Mouse (Mus musculus) heart, embryonic 15.5 days (tissue): ENCODE measurements at regions not wholly inside any gene's neighbourhood (a gene's known extent, or its start where the extent isn't known, plus 50 kb on each side); places are given as distances from the start of the nearest gene placed in this dataset.

Experiments
- ATAC-seq: fragments of 200-750 bp; cut with Nextera tagmentation; replicated peaks from 2 replicates; pipeline ENCODE4 v1.8.0; 2017; ENCODE audit warnings: low read depth, moderate TSS enrichment; ENCODE audit not compliant: insufficient number of reproducible peaks, insufficient read depth, low FRiP score
- H3K27ac ChIP-seq: fragments of 300-500 bp; sonication (generic); 2 replicates; pipeline ENCODE4 v1.5.1; 2015; ENCODE audit warnings: mild to moderate bottlenecking, inconsistent platforms
- H3K27me3 ChIP-seq: fragments of 300-500 bp; sonication (generic); 2 replicates; pipeline ENCODE4 v1.6.1; 2015; ENCODE audit warnings: inconsistent platforms
- H3K36me3 ChIP-seq: fragments of 300-500 bp; sonication (generic); 2 replicates; pipeline ENCODE4 v1.6.1; 2015; ENCODE audit warnings: mild to moderate bottlenecking, inconsistent platforms
- H3K4me1 ChIP-seq: fragments of 300-500 bp; sonication (generic); replicated peaks from 2 replicates; pipeline ENCODE4 v1.6.1; 2015; ENCODE audit warnings: inconsistent platforms
- H3K4me2 ChIP-seq: fragments of 300-500 bp; sonication (generic); 2 replicates; pipeline ENCODE4 v1.6.1; 2015; ENCODE audit warnings: inconsistent platforms, mild to moderate bottlenecking, moderate library complexity
- H3K4me3 ChIP-seq: fragments of 300-500 bp; sonication (generic); 2 replicates; pipeline ENCODE4 v1.5.1; 2015; ENCODE audit warnings: mild to moderate bottlenecking, inconsistent platforms
- H3K9ac ChIP-seq: fragments of 300-500 bp; sonication (generic); 2 replicates; pipeline ENCODE4 v1.6.1; 2015; ENCODE audit warnings: mild to moderate bottlenecking, inconsistent platforms
- H3K9me3 ChIP-seq: fragments of 300-500 bp; sonication (generic); replicated peaks from 2 replicates; pipeline ENCODE4 v1.6.1; 2016; ENCODE audit warnings: inconsistent platforms
- WGBS: fragments of 180-500 bp; shearing (Covaris S2); methylation state at CpG from one replicate; pipeline ENCODE4 v1.1.7; 2015; ENCODE audit warnings: mixed read lengths; 5-methylcytosine and 5-hydroxymethylcytosine counted together

GRCm38 (mm10) chr4:114721386-114721785 is 100.1 kb upstream of the Gm12830 start:
- Histone ChIP-seq H3K4me2 (no peak overlapping the region), H3K4me1 (no peaks in the 10 kb centered on the region), H3K27me3 (no peaks in the 10 kb centered on the region), H3K4me3 (no peak overlapping the region), H3K27ac (no peak overlapping the region), H3K36me3 (no peaks in the 10 kb centered on the region), H3K9ac (no peak overlapping the region), H3K9me3 (no peaks in the 10 kb centered on the region)
- 53% methylated on average over 2 of the region's 2 CpGs for WGBS
- no peak for ATAC-seq

GRCm38 (mm10) chr4:114728235-114729000 is 93.1 kb upstream of the Gm12830 start:
- Histone ChIP-seq H3K27me3 (0 out of 2 replicates have a peak, but pooled peaks cover 2% of the 10 kb centered on the region), H3K4me2 (no peak overlapping the region), H3K4me3 (no peak overlapping the region), H3K27ac (no peak overlapping the region), H3K9me3 (no peaks in the 10 kb centered on the region), H3K4me1 (no peaks in the 10 kb centered on the region), H3K9ac (no peak overlapping the region), H3K36me3 (no peaks in the 10 kb centered on the region)
- no peak for ATAC-seq
- 77% methylated on average over 11 of the region's 11 CpGs for WGBS

DNA sequence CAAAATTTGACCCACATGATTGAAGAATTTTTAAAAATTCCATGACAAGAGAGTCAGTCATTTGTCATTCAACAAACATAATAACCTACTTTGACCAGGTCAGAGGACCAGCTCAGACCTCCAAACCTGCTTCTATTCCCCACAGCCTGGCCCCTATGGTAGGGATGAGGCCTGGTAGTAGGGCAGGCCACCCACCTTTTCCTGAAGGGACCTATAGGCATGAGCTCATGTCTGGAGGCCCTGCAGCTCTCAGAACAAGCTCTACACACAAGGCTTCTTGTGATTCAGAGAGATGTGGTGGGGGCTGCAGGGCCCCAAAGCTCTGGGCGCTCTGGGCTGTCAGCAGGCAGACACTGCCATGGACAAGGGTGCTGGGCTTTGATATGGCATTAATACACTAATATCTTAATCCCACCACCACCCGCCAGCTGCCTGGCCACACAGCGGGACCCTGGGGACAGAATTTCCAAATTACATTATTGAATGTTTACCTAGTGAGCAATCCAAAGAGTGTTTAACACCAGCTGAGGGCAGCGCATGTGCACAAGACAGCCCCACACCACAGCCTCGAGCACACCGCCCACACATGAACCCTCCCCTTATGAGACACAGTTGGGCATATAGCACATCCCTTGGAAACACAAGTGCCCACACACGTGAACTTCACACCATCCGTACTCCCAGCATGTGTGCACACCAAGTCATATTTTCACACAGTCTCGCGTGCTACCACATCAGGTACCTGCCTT is 88.1 kb upstream of the Gm12830 start:
- WGBS, result 85% methylated on average over 10 of the region's 10 CpGs
- no peak for ATAC-seq
- no peak overlapping the region for H3K9ac ChIP-seq

DNA sequence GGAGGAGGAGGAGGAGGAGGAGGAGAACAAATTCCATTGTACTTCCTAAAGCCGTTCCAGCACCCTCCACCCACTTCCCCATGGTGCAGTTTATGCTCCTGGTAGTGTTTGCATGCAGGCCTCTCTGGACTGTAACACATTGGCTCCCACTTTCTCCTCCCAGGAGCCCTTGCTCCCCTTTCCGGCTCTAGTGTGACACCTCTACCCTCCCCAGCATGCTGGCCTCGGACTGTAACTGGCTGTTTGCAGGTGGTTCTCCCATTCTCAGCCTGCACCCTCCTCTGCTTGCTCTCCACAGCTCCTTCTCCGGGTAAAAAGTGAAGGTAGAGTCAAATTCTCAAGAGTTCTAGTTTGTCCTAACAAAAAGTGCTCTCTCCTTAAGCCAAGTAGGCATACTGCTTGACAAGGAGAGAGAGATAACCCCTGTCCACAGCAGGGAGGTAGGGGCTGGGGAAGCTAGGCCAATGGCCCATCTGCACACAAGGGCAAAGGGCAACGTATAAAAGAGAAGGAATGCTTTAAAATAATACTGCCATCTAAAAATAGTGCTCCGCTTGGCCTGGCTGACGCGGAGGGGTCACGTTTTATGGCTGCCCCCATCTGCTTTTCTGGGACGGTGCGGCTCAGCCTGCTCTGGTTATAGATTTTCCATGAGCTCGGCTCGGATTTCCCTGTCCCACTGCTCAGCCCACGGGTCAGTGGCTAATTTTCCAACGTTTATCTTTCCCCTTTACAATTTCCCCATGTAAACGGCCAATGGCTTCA is 82.4 kb upstream of the Gm12830 start:
- ATAC-seq, result no peak
- H3K4me1 ChIP-seq, result no peaks in the 10 kb centered on the region
- H3K36me3 ChIP-seq, result no peaks in the 10 kb centered on the region
- no peak overlapping the region for H3K9ac ChIP-seq
- no peaks in the 10 kb centered on the region for H3K27me3 ChIP-seq
- H3K4me3 ChIP-seq, result no peak overlapping the region
- H3K9me3 ChIP-seq, result no peaks in the 10 kb centered on the region
- no peak overlapping the region for H3K27ac ChIP-seq
- H3K4me2 ChIP-seq, result no peak overlapping the region
- 38% methylated on average over 16 of the region's 16 CpGs for WGBS

More for the DNA sequence above, 88.1 kb upstream of the Gm12830 start:
- Histone ChIP-seq H3K9me3 (no peaks in the 10 kb centered on the region), H3K27ac (no peak overlapping the region), H3K4me3 (no peak overlapping the region), H3K4me2 (no peak overlapping the region), H3K27me3 (0 out of 2 replicates have a peak, but pooled peaks cover 2% of the 10 kb centered on the region), H3K36me3 (no peaks in the 10 kb centered on the region), H3K4me1 (no peaks in the 10 kb centered on the region)

DNA sequence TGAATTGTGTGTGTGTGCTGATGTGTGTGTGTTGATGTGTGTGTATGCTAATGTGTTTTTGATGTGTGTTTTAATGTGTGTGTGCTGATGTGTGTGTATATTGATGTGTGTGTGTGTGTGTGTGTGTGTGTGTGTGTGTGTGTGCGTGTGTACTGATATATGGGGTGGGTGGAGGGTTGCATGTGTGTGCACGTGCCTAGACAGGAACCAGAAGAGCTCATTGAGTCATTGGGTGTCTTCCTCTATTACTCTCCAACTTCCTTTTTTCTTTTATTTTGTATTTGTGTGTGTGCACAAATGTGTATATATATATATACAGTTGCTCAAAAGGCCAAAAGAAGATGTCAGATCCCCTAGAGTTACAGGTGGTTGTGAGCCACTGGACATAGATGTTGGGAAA is 73.4 kb upstream of the Gm12830 start:
- no peak for ATAC-seq
- H3K27me3 ChIP-seq, result no peaks in the 10 kb centered on the region
- H3K9me3 ChIP-seq, result no peaks in the 10 kb centered on the region
- no peaks in the 10 kb centered on the region for H3K36me3 ChIP-seq
- H3K4me2 ChIP-seq, result no peak overlapping the region
- H3K9ac ChIP-seq, result no peak overlapping the region
- no peak overlapping the region for H3K4me3 ChIP-seq
- no peaks in the 10 kb centered on the region for H3K4me1 ChIP-seq
- WGBS, result 63% methylated on average over 2 of the region's 2 CpGs
- no peak overlapping the region for H3K27ac ChIP-seq

GRCm38 (mm10) chr4:114759837-114760236 is 61.7 kb upstream of the Gm12830 start:
- Histone ChIP-seq H3K9ac (no peak overlapping the region), H3K27ac (no peak overlapping the region)
- no peak for ATAC-seq

DNA sequence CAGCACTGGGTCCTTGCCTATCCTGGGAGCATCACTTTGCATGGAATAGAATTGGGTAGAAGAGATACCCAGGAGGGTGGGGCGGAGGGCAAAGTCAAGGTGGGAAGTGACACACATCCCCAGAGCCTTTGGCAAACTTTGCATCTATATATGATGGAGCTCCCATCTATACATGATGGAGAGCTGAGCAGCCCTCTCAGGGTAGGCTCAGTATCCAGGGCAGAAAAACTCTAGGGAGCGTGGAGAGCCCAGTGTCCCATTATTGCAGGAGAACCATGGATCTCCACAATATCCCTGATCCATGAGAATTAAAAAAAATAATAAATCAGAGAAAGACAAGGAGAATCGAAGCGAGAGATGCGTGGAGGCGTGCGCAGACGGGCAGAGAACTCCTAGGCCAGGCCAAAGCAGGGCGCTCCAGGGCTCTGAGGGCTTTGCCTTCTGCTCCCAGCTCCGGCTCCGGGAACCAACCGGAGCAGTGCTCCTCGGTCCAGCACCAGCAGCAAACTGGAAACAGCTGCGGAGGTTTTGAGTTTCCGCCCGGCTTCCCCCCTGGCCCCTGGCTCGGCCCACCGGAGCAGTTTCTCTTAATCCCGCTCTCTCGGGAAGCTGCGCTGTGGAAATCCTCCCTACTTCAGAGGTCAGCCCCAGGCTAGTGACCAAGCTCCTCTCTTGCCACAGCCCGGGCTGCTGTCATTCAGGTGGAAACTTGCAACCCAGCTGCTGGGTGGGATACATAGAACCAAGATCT is 54.7 kb upstream of the Gm12830 start:
- H3K36me3 ChIP-seq, result no peaks in the 10 kb centered on the region
- ATAC-seq, result no peak
- H3K27me3 ChIP-seq, result no peaks in the 10 kb centered on the region
- WGBS, result 63% methylated on average over 22 of the region's 22 CpGs
- no peak overlapping the region for H3K4me3 ChIP-seq
- H3K4me1 ChIP-seq, result no peaks in the 10 kb centered on the region
- no peak overlapping the region for H3K4me2 ChIP-seq
- H3K9ac ChIP-seq, result no peak overlapping the region
- H3K9me3 ChIP-seq, result no peaks in the 10 kb centered on the region
- no peak overlapping the region for H3K27ac ChIP-seq

More at GRCm38 (mm10) chr4:114759837-114760236, 61.7 kb upstream of the Gm12830 start:
- H3K4me1 ChIP-seq, result no peaks in the 10 kb centered on the region
- no peaks in the 10 kb centered on the region for H3K9me3 ChIP-seq
- no peaks in the 10 kb centered on the region for H3K36me3 ChIP-seq
- no peaks in the 10 kb centered on the region for H3K27me3 ChIP-seq
- no peak overlapping the region for H3K4me2 ChIP-seq
- H3K4me3 ChIP-seq, result no peak overlapping the region
